Mouse (Mus musculus) mesoderm, embryonic 11.5 days (tissue): ENCODE measurements at regions not wholly inside any gene's neighbourhood (a gene's known extent, or its start where the extent isn't known, plus 50 kb on each side); places are given as distances from the start of the nearest gene placed in this dataset.

Source experiments
- DNase-seq: peaks from one replicate; pipeline ENCODE4 v3.0.0-alpha.2; 2012; ENCODE audit warnings: low read depth, low spot score

DNA sequence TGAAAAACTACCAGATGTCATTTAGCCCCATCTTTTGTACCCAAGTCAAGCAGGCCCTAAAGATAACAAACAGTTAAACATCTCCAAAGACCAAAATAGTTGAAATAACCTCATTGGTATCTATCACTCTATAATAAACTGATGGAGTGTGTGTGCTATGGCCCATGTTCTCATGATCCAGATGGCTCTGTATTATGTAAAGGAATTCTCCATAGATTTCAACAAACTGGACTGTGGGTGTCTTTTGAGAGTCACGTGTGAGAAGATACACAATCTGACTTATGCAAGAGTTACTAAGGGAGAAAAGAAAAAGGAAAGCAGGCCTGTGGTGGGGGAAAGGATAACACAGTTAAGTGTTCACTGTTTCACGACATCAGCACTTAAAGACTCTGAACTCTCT, 164.8 kb upstream of the Paip1 start:
- DNase-seq = no peak

DNA sequence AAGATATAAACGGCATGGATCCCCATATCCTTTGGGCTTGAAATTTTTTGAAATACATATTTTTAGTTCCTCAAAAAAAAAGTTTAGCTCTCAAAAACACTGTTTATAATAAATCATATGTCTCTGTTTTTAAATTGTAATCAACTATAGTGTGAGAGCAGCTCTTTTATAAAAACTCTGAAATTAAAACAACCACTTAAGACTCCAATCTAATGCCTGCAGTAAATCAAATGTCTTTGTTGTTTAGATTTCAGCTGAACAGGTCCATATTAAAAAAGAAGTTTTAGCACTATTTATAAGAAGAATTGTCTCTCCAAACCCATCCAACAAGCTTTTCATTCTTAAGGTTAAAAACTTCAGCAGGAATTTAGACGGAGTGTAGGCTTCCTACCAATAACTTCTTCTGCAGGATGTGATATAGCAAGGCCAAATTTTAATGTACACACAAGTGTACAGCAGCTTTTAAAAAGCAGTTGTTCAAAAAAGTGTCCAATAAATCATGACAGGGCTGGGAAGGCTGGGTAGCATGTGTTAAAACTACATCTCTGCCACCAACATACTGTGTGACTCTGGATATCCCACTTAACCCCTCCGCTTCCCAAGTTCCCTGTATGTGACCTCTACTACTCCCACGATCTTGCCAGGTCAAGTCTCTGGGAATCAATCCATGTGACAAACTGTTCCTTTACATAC, 160.6 kb upstream of the Paip1 start:
- peak; percentile 19 for DNase-seq

DNA sequence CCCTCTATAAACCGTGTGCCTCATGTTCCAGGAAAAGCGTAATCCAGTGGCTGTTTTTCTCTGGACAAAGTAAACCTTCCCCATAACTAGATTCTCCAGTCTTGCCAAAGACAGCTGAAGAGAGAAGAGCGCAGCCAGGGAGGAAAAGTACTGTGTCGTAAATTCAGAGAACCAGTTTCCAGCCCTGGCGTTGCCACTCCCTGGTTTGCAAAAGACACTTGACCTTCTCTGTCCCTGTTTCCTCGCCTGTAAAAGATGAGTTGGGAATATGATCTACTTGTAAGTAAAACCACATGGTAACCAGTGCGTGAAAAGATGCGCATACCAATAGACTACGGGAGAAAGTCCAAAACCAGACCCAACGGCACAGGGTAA, 160.1 kb upstream of the Paip1 start:
- peak; percentile 25 for DNase-seq

DNA sequence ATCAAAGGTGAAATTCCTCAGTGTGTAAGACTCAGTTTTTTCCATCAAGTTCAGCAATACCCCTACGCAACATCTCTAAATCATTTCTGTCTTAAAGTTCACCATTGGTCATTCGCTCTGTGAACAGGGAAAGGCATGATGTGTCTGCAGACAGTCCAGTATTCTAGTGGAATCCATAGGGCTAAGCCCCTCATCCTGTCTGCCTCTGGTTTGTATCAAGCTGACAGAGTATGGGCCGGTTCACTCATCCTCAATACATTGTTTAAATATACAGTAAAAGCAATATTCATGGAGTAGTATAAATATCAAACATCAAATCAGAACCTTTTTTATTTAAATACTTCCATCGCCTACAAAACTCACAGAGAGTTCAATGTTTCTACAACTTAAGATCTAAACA, 152.9 kb upstream of the Paip1 start:
- peak; percentile 6 for DNase-seq

DNA sequence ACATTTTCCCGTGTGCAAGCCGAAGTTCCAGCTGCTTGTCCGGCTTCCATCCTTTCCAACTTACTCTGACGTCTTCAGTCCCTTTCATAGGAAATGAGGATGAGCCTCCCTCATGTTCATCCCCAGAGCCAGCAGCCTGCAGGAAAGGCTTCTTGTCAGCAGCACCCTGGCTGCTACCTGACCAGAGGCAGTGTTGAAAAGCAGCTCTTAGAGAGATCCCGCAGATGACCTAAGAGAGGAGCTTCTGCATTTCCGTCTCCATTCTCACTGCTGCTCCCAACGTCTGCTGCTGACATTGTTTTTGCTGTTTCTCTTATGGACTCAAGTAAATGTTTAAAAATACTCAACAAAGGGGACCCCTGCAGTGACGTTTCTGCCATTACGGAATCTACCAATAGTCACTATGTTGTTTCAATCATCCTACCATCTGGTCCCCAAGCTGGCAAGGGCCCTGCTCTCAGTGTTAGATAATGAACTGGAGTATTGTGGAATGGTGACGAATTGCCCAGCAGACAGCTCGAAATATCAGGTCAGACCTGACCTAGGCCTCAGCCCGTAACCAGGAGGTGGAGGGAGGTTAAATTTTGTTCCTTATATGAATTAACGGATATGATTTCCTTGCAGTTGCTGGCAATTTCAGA, 151.0 kb upstream of the Paip1 start:
- DNase-seq = peak; percentile 2

DNA sequence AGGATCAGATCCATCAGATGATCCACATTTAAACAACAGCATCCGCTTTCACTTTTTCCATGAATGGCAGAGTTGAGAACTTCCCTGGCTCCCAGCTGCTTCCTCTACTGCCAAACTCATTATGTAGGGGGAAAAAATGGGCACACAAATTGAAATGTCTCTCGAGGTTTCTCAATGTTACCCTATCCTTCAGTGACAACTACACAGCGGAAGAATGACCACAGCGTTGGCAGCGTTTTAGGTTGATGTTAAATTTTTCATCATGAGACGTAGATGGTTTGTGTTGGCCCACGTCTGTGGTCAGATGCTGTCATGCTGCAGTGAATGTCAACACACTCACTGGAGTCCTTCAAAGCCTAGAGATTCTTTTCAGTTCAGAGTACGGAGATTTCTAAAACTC, 149.0 kb upstream of the Paip1 start:
- DNase-seq = no peak

DNA sequence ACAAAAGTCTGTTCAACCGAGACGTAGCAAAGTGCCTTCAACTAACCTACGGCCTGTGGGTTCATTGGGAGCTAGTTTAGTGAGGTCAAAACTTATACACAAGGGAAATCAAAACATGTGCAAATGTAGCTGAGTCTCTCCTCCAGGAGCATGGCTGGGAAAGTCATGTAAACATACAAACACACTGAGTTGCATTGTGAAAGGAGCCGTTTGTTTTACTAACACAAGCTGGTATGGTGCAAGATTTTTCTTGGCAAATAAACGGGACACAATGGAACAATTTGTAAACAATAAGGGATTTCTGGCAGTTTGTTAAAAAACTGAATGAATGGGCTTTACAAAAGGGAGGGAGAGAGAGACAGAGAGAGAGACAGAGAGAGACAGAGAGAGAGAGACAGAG, 147.8 kb upstream of the Paip1 start:
- no peak for DNase-seq

DNA sequence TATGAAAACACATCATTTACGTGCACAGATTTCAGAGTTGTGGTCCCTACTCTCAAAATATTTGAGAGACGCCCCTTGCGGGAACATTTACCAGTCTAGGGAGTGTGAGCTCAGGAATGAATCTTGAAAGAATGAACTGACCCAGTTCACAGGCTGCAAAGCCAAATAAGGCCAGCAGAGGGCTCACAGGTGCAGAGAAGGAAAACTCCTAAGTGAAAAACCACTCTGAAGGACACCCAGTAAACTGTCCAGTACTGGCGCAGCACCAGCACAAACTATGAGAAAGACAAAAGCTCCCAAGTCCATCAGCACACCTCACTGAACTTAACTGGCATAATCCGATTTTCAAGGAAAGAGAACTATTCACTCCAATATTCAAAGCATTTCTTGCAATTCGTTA, 145.0 kb upstream of the Paip1 start:
- peak; percentile 53 for DNase-seq

DNA sequence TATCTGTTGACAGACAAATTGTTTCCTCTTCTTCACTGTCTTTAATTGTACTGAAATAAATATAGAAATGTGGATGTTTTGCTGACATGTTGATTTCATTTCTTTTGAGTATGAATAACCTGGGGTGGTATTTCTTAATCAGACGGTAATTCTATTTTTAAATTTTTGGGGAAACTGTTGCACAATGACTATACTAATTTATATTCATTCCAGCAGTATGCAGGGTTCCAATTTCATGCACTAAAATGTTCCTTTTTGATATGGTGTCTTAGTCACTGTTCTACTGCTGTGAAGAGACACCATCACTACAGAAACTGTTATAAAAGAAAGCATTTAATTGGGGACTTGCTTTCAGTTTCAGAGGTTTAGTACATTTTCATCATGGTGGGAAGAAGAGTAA, 119.2 kb upstream of the Paip1 start:
- DNase-seq = no peak

DNA sequence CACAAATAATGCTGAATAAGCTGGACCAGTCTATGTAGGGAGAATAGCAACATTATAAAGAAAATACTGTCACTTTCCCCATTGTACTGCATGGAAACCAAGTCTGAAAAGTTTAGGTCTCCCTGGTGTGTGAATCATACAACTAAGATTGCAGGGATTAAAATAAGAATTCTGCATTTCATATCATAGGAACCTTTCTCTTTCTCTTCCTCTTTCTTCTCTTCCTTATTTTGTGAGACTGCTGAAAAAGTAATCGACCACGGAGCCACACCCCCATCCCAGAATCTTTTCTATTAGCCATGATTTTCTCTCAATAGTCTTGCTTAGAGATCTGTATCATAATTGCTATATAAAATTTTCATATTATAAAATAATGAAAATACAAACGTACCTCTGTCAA, 118.4 kb upstream of the Paip1 start:
- DNase-seq = no peak

DNA sequence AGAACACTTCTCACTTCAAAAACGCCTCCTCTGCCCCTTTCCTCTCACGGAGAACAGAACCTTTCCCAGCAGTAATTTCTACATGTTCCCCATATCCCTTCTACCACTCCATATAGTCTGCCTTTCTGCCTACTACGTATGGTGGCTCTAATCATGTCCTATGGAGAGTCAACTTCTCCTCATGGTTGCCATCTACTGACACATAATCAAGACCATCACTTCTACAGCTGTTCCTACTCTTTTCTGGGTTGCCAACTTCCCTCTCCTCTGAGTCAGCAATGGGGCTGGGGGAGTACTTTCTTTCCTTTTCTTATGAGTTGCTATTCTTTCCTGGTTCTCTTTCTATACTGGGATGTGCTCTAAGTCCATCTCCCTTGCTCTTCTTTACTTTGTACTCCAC, 114.0 kb upstream of the Paip1 start:
- no peak for DNase-seq

DNA sequence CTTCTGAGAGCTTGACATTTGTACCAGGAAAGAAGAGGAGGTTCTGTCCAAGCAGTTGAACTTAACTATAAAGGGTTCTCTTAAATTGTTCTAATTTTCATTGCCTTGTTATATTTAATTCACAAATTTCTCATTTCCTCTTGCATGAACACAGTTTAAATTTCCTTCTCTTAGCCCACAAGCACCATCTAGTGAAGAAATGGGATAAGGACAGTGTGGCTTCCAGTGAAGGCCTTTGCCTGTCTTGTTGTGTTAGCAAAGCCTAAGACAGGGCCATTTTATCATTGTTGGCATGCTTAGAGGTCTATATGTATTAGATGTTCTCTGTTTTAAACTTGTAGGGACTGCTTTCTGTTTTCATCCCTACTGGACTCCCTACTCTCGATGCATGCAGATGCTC, 110.0 kb upstream of the Paip1 start:
- no peak for DNase-seq

DNA sequence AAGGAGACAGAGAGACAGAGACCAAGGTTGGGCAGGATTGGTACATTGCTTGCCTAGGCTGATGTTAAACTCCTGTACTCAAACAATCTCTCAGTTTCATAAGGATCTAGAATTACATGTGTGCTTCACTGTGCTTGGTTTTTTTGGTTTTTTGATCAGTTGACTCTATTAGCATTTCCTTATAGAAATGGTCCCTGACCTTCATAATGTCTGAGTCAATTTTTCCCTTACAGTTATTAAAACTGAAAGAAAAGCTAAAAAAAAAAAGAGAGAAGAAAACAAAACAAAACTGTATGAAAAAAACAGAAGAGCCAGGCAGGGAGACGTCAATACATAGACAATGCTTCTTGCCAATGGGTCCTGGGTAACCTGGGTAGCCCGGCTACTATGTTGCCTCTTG, 102.9 kb upstream of the Paip1 start:
- no peak for DNase-seq

DNA sequence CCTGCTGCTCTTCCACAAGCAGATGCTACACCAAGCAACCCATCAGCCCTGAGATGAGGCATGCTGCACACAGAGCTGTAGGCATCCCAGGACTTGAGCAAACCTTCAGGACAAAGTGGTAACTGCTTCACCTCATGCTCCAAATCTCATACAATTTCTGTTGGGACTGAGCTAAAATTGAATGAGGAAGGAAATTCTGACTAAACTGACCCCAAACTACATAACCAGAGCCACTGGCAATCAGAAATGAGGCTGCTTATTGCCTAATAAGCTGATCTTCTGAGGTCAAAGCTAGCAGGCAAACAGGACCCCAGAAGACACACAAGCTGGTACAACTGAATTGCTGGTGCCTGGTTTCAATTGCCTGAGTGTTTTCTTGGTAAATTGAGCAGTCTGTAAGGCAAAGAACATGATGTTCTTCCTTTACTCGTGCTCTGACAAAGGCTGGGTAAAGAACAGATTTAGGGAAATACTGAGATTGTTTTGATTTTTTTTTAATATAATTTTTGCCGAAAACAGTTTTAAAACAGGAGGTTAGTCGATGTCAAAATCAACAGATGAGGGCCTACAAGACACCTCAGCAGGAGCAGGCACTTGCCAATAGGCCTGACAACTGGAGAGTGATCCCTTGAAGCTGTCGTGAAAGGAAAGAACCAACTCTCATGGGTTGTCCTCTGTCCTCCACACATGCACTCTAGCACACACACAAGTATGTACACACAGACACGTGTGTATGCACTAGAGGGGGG, 101.3 kb upstream of the Paip1 start:
- no peak for DNase-seq

DNA sequence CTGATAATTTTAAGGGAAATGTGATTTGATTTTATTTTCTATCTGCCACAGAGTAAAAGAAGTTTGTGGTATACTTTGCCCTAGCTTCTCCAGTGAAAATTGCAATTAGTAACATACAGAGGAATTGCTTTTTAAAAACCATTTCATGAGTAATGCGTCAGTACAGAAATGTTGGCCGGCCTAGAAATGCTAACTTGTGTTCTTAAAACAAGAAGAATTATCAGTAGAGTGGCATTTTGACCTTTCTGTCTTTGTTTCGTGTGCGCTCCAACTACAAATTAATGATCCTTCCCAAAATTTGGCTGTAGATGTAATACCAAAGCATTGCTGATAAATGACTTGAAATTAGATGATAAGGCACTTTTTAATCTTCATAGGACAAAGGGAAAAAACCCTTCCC, 99.7 kb upstream of the Paip1 start:
- DNase-seq = no peak

DNA sequence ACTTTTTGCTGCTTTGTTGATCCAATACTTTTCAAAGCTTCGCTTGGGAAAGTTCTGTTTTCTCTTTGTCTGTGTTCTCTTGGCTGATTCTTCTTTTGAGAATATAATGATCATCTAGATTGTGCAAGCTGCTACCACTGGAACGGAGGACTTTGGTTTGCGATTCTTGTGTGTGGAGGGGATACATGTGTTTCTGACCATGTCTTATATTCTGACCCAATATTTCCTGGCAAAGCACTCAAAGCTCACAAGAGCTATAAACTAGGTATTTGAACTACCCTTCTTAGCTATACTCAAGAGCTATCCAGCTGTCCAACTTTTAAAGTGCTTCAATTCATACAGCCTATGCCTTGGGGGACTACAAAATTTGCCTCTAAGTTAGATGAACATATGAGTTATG, 96.6 kb upstream of the Paip1 start:
- no peak for DNase-seq

DNA sequence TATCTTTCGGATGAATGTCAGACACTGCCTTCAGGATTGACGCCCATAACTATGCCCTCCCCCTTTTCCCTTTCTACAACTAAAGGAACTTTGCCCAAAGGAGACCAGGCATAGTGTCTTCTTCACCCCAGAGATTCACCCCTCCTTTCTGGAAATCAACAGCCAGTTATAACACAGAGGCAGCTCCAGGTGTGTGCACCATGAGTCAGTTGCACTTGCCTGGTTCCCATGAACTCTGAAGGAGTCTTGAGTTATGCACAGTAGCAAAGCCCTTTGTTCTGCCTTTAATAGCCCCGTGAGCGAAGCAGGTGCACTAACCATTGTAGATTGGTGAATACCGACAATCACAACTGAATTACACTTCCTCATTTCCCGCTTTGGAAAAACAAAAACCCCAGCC, 94.5 kb upstream of the Paip1 start:
- no peak for DNase-seq

DNA sequence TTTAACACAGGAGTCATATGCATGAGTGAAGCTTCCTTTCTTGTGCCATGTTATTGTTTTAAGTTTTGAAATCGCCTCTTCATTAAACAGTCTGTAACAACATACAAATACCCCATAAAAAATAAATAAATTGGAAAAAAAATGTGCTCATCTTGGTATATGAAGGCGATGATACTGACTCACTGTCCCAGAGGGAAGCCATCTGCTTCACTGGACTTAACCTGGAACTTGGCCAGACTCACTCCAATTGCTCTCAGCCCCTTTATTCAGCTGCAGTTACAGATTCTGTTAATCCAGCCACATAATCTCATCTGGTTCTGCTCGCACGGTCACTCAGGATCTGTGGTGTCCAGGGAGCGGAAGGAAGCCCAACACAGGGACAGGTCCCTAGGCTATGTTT, 90.5 kb upstream of the Paip1 start:
- no peak for DNase-seq

DNA sequence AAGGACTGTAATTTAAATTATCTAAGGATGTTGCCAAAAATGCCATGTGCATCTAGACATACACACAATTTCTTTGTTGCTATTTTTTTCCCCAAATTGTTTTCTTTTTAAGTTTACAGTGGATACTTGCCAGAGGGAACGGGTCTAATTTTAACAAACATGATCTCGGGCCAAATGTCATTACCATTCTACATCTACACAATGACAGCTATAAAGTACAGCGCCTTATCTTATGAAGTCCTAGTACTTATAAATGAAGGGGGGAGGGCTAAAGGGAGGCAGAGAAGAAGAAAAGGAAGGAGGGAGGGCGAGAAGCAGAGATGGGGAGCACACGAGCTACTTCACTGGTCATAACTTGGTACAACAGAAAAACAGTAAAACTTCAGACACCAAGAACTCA, 89.4 kb upstream of the Paip1 start:
- DNase-seq = no peak

DNA sequence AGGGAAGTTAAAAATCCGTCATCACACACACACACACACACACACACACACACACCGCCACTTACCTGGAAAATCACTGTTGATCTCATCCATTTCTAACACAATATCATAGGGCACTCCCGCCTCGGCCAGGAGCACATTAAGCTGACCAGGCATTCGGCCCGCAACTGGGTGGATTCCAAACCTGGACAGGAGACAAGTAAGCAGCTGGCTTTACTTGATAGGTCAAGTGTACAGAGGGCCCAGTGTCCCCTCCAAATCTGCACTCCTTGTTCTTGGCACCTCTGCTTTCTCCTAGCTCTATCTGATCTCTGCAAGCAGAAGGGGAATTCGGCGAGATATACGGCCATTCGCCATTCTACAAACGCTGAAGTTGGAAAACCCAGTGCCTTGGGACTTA, 88.6 kb upstream of the Paip1 start:
- no peak for DNase-seq

DNA sequence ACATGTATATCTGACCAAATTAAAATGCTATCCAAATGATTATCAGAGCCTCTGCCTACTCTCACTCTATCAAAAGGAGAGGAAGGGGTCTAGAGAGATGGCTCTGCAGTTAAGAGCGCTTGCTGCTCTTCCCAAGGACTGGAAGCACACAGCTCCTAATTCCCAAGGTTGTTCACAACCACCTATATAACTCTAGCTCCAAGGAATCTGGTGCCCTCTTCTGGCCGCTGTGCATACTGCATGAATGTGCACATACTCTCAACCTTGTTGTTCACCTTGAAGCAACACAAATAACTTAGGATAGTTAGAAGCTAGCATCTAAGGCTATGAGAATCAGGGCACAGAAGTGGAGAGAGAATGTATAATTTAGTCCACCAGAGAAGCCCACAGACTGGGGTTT, 86.6 kb upstream of the Paip1 start:
- DNase-seq = peak; percentile 71

DNA sequence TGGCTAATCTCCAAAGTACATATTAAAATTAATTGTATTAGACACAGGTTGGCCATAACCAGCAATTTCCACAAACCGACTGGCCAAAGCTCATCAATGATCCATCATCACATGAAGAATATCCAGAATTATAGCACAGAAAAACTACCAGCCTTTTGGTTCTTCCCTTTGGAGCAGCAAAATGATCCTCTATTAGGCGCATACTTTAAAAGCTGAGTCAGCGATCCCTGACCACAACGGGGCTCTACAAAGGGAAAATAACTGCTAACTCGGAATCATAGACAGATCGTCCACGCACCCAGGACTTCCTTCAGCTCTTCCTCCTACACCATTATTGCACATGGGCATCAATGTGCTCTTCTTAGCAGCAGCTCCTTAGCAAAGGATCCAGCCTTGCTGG, 85.6 kb upstream of the Paip1 start:
- DNase-seq = no peak

DNA sequence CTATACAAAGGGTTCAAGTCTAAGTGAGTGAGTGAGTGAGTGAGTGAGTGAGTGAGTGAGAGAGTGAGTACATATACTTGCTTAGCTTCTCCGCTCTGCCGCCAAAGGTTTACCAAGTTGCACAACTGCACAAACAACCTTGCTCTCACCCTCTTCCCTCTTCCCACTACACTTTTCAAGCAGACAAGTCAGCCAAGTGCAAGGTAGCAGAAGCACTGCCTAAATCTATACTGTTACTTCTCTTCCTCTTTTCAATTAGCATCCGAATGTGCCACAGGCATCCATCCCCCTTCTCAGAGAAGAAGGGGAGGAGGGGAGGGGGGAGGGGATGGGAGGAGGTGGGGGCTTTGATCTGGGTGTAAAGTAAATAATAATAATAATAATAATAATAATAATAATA, 80.4 kb upstream of the Paip1 start:
- DNase-seq = no peak
